Mouse (Mus musculus): Measurements from ENCODE around the gene Btbd2. TPM values are rescaled to one million over a fixed set of nuclear protein-coding genes. Genes with fewer than 3 reads are reported as not detected.
"Not testable (repeated sequence)": the region's sequence is repeated elsewhere in the genome, so short reads cannot be mapped to it uniquely, and the experiment has no call there.

The Btbd2 gene
- polyA plus RNA-seq, 1 experiment, result 22.1 TPM

DNA sequence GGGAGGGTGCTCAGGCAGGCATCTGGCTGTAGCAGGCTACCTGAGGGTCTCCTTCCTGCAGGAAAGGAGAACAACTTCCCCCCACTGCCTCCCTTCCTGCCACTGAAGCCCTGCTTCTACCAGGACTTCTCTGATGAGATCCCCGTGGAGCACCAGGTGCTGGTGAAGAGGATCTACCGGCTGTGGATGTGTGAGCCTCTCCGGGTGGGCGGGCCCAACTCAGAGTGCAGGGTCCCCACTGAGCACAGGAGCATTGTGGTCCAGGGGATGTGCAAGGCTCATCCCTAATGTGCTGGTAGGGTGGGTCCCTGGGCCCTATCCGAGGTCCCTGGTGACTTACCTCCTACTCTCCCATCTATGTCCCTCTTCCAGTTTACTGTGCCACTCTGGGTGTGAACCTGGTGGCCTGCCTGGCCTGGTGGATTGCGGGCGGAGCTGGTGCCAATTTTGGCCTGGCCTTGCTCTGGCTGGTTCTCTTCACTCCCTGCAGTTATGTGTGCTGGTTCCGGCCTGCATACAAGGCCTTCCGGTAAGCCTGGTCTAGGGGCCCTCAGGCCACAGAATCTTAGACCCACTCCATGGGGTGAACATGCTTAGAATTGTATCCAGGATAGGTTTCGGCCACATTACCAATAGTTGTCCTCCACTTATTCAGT lies 47.5 kb downstream of the Btbd2 start:
- Histone ChIP-seq H3K4me1 (ENCODE audit: control insufficient read depth, insufficient read depth, low read length) (peaks cover 9% of the 10 kb centered on the region; the same call in 1 of the 2 replicates), H3K4me3 (replicated peaks; ENCODE audit: control insufficient read depth, low read depth, low read length) (no peak overlapping the region), H3K27ac (ENCODE audit: control insufficient read depth, insufficient read depth, low read depth, low read length, poor library complexity) (no peak overlapping the region; the same call in 1 of the 2 replicates)
- TF ChIP-seq POLR2A (IDR thresholded peaks at IDR 0.05; ENCODE audit: borderline replicate concordance, control insufficient read depth, low read depth, low read length), result no peak
- TF ChIP-seq CTCF (IDR thresholded peaks at IDR 0.05; ENCODE audit: control insufficient read depth, insufficient read depth, low read length), result no peak
- WGBS, result 78% methylated on average over 10 of the region's 10 CpGs

- TF ChIP-seq POLR2A (IDR thresholded peaks at IDR 0.05; ENCODE audit: borderline replicate concordance, control insufficient read depth, low read depth, low read length) (no peak), CTCF (IDR thresholded peaks at IDR 0.05; ENCODE audit: control insufficient read depth, insufficient read depth, low read length) (no peak)
- 81% methylated on average over 3 of the region's 3 CpGs for WGBS
- H3K4me1 ChIP-seq (ENCODE audit: control insufficient read depth, insufficient read depth, low read length), result peaks cover 9% of the 10 kb centered on the region; the same call in 1 of the 2 replicates
- no peak overlapping the region for H3K27ac ChIP-seq (ENCODE audit: control insufficient read depth, insufficient read depth, low read depth, low read length, poor library complexity)
- no peak overlapping the region for H3K4me3 ChIP-seq (replicated peaks; ENCODE audit: control insufficient read depth, low read depth, low read length)
These were observed 48.4 kb downstream of the Btbd2 start for GRCm38 (mm10) chr10:80608435-80608834.

DNA sequence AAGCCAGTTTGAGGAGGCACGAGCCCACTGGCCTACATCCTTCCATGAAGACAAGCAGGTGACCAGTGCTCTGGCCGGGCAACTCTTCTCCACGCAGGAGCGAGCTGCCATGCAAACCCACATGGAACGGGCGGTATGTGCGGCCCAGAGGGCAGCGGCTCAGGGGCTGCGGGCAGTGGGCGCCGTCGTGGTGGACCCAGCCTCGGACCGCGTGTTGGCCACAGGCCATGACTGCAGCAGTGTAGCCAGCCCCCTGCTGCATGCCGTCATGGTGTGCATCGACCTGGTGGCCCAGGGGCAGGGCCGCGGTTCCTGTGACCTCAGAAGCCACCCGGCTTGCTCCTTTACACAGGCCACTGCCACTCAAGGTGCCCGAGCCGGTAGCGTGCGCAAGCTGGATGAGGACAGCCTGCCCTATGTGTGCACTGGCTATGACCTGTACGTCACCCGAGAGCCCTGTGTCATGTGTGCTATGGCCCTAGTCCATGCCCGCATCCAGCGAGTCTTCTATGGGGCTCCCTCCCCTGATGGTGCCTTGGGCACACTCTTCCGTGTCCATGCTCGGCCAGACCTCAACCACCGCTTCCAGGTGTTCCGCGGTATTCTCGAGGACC lies 50.0 kb downstream of the Btbd2 start:
- 93% methylated on average over 34 of the region's 34 CpGs for WGBS
- Histone ChIP-seq H3K4me1 (ENCODE audit: control insufficient read depth, insufficient read depth, low read length) (peaks cover 9% of the 10 kb centered on the region; the same call in 1 of the 2 replicates), H3K27ac (ENCODE audit: control insufficient read depth, insufficient read depth, low read depth, low read length, poor library complexity) (no peak overlapping the region), H3K4me3 (replicated peaks; ENCODE audit: control insufficient read depth, low read depth, low read length) (no peak overlapping the region)
- no peak for TF ChIP-seq CTCF (IDR thresholded peaks at IDR 0.05; ENCODE audit: control insufficient read depth, insufficient read depth, low read length)
- TF ChIP-seq POLR2A (IDR thresholded peaks at IDR 0.05; ENCODE audit: borderline replicate concordance, control insufficient read depth, low read depth, low read length), result 0 out of 2 replicates have a peak, but pooled peaks have one; percentile 0

DNA sequence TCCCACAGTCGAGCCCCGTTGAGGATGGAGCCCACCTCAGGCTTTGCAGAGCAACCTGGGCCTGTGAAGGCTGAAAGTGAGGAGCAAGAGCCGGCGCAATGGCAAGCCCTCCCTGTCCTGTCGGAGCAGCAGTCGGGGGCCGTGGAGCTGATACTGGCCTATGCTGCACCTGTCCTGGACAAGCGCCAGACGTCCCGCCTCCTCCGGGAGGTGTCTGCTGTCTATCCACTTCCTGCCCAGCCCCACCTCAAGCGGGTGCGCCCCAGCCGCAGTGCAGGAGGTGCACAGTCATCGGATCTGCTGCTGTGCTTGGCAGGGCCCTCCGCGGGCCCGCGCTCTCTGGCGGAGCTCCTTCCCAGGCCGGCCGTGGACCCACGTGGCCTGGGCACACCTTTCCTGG lies 50.6 kb downstream of the Btbd2 start:
- no peak overlapping the region for H3K27ac ChIP-seq (ENCODE audit: control insufficient read depth, insufficient read depth, low read depth, low read length, poor library complexity)
- 84% methylated on average over 23 of the region's 23 CpGs for WGBS
- H3K4me1 ChIP-seq (ENCODE audit: control insufficient read depth, insufficient read depth, low read length), result peaks cover 9% of the 10 kb centered on the region; the same call in 1 of the 2 replicates
- no peak overlapping the region for H3K4me3 ChIP-seq (replicated peaks; ENCODE audit: control insufficient read depth, low read depth, low read length)
- no peak for TF ChIP-seq POLR2A (IDR thresholded peaks at IDR 0.05; ENCODE audit: borderline replicate concordance, control insufficient read depth, low read depth, low read length)
- TF ChIP-seq CTCF (IDR thresholded peaks at IDR 0.05; ENCODE audit: control insufficient read depth, insufficient read depth, low read length), result no peak

DNA sequence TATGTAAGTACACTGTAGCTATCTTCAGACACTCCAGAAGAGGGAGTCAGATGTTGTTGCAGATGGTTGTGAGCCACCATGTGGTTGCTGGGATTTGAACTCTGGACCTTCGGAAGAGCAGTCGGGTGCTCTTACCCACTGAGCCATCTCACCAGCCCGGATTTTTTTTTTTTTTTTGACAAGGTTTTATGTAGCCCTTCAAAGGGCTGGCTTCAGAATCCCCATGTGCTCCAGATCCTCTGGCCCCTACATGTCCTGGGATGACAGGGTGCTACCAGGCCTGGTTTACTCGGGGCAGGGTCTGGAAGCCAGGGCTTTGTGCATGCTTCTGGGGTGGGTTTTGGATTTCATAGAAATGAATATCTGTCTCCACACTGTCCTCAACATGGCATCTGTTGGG lies 51.1 kb downstream of the Btbd2 start, which contains the start of gene Gm49322:
Gene Gm49322 (plus strand): TSS at position 301 of the 400 bp plus-strand sequence.
- 86% methylated on average over 4 of the region's 4 CpGs for whole genome bisulfite sequencing
- H3K27ac ChIP-seq (ENCODE audit: control insufficient read depth, insufficient read depth, low read depth, low read length, poor library complexity); H3K4me1 ChIP-seq (ENCODE audit: control insufficient read depth, insufficient read depth, low read length); H3K4me3 ChIP-seq (replicated peaks; ENCODE audit: control insufficient read depth, low read depth, low read length): not testable (repeated sequence)

- no peak overlapping the region for H3K4me3 ChIP-seq (replicated peaks; ENCODE audit: control insufficient read depth, low read depth, low read length)
- peaks cover 4% of the 10 kb centered on the region; the same call in 1 of the 2 replicates for H3K4me1 ChIP-seq (ENCODE audit: control insufficient read depth, insufficient read depth, low read length)
- TF ChIP-seq CTCF (IDR thresholded peaks at IDR 0.05; ENCODE audit: control insufficient read depth, insufficient read depth, low read length) (no peak), POLR2A (IDR thresholded peaks at IDR 0.05; ENCODE audit: borderline replicate concordance, control insufficient read depth, low read depth, low read length) (no peak)
- 74% methylated on average over 2 of the region's 2 CpGs for WGBS
- H3K27ac ChIP-seq (ENCODE audit: control insufficient read depth, insufficient read depth, low read depth, low read length, poor library complexity), result no peak overlapping the region
These were observed 51.9 kb downstream of the Btbd2 start for GRCm38 (mm10) chr10:80604988-80605387.

DNA sequence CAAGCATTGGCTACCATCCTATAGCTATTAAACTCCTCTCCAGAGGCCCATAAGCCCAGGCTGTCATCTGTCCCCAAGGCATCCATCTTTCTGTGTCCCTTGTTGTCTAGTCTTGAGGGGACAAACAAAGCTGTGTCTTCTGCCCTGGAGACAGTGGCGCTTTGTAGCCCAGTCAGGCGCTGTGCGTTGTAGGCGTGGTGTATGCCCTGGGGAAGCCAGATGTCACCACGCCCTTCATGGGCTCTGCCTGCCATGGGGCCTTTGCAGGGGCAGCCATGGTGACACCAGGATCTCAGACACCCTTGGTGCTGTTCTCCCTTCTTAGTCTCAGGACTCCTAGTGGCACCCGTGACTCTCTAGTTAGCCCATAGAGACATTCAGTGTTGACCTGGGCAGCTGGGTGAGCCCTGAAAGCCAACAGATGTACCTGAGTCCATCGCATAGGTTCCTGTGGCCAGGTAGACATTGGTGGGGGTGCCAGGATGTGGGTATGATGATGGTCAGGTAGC lies 52.8 kb downstream of the Btbd2 start:
- H3K27ac ChIP-seq (ENCODE audit: control insufficient read depth, insufficient read depth, low read depth, low read length, poor library complexity), result peak overlapping the region; percentile 83
- 53% methylated on average over 7 of the region's 7 CpGs for WGBS
- no peak overlapping the region for H3K4me3 ChIP-seq (replicated peaks; ENCODE audit: control insufficient read depth, low read depth, low read length)
- TF ChIP-seq CTCF (IDR thresholded peaks at IDR 0.05; ENCODE audit: control insufficient read depth, insufficient read depth, low read length) (no peak), POLR2A (IDR thresholded peaks at IDR 0.05; ENCODE audit: borderline replicate concordance, control insufficient read depth, low read depth, low read length) (peak; percentile 19; the same call in 1 of the 2 replicates)
- peaks cover 2% of the 10 kb centered on the region; the same call in 1 of the 2 replicates for H3K4me1 ChIP-seq (ENCODE audit: control insufficient read depth, insufficient read depth, low read length)

- peak overlapping the region; percentile 94 for H3K4me3 ChIP-seq (replicated peaks; ENCODE audit: control insufficient read depth, low read depth, low read length)
- WGBS, result 19% methylated on average over 7 of the region's 7 CpGs
- TF ChIP-seq CTCF (IDR thresholded peaks at IDR 0.05; ENCODE audit: control insufficient read depth, insufficient read depth, low read length) (no peak), POLR2A (IDR thresholded peaks at IDR 0.05; ENCODE audit: borderline replicate concordance, control insufficient read depth, low read depth, low read length) (no peak)
- H3K4me1 ChIP-seq (ENCODE audit: control insufficient read depth, insufficient read depth, low read length), result peaks cover 2% of the 10 kb centered on the region; the same call in 1 of the 2 replicates
- peak overlapping the region; percentile 83 for H3K27ac ChIP-seq (ENCODE audit: control insufficient read depth, insufficient read depth, low read depth, low read length, poor library complexity)
These were observed 53.5 kb downstream of the Btbd2 start for GRCm38 (mm10) chr10:80603364-80603763.

Data from bone marrow, adult 2 months (tissue).